Mouse (Mus musculus): ENCODE measurements around the gene Rab3d. TPM values are rescaled to one million over a fixed set of nuclear protein-coding genes. Genes with fewer than 3 reads are reported as not detected.
A peak's percentile ranks its signal among the peaks of the same experiment; 100 is the strongest.
"Not testable (repeated sequence)": the region's sequence is repeated elsewhere in the genome, so short reads cannot be mapped to it uniquely, and the experiment has no call there.

Rab3d gene
- polyA plus RNA-seq, 1 experiment from 2014 or later = 7.5 TPM

DNA sequence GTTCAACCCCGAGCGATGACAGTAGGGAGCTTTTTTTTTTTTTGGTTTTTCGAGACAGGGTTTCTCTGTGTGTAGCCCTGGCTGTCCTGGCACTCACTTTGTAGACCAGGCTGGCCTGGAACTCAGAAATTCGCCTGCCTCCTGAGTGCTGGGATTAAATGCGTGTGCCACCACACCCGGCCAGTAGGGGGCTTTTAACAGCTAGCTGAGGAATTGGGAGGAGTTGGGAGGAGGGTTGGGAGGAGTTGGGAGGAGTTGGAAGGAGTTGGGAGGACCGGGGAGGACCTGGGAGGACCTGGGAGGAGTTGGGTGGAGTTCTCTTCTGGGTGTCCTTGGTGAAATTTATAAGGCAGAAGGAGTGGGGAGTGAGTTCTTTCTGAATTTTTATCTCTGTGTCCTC, 48.7 kb downstream of the Rab3d start:
- H3K9me3 ChIP-seq (ENCODE audit: control insufficient read depth, low read length); H3K27ac ChIP-seq (ENCODE audit: low read depth, low read length); H3K36me3 ChIP-seq (ENCODE audit: control insufficient read depth, insufficient read depth, low read length); H3K9ac ChIP-seq (ENCODE audit: low read length); H3K4me2 ChIP-seq (ENCODE audit: low read depth, low read length, severe bottlenecking); H3K4me1 ChIP-seq (replicated peaks; ENCODE audit: control insufficient read depth, insufficient read depth, low read length); H3K27me3 ChIP-seq (ENCODE audit: control insufficient read depth, insufficient read depth, low read length); ATAC-seq (replicated peaks; ENCODE audit: low FRiP score); H3K4me3 ChIP-seq (ENCODE audit: low read depth, low read length): not testable (repeated sequence)
- DNase-seq (ENCODE audit: low spot score) = peak; percentile 67
- WGBS = 56% methylated on average over 7 of the region's 7 CpGs

DNA sequence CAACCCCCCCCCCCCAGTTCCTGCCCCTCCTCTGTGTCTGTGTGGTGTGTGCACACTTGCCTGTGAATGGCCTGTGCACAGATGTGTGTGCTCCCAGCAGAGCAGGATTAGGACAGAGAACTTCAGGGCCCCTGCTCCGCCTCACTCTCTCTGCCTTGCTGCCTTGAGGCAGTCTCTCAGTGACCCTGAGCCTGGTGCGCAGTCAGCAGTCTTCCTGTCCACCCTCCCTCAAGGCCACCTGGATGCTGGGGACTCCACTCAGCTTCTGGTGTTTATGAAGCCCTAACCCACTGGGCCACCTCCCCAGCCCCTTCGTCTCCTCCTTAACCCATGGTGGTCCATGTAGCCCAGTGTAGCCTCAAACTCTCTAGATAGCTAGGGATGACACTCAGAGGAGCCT, 50.3 kb downstream of the Rab3d start:
- Histone ChIP-seq H3K9me3 (ENCODE audit: control insufficient read depth, low read length) (no peaks in the 10 kb centered on the region), H3K27me3 (ENCODE audit: control insufficient read depth, insufficient read depth, low read length) (no peaks in the 10 kb centered on the region), H3K4me1 (replicated peaks; ENCODE audit: control insufficient read depth, insufficient read depth, low read length) (no peaks in the 10 kb centered on the region), H3K4me2 (ENCODE audit: low read depth, low read length, severe bottlenecking) (no peak overlapping the region), H3K9ac (ENCODE audit: low read length) (no peak overlapping the region), H3K4me3 (ENCODE audit: low read depth, low read length) (no peak overlapping the region), H3K36me3 (ENCODE audit: control insufficient read depth, insufficient read depth, low read length) (no peaks in the 10 kb centered on the region), H3K27ac (ENCODE audit: low read depth, low read length) (no peak overlapping the region)
- ATAC-seq (replicated peaks; ENCODE audit: low FRiP score) (no peak), DNase-seq (ENCODE audit: low spot score) (no peak)
- WGBS = 79% methylated on average over 3 of the region's 3 CpGs

- no peak for DNase-seq (ENCODE audit: low spot score)
- Histone ChIP-seq H3K36me3 (ENCODE audit: control insufficient read depth, insufficient read depth, low read length) (no peaks in the 10 kb centered on the region), H3K4me2 (ENCODE audit: low read depth, low read length, severe bottlenecking) (no peak overlapping the region), H3K9ac (ENCODE audit: low read length) (no peak overlapping the region), H3K4me3 (ENCODE audit: low read depth, low read length) (no peak overlapping the region), H3K27ac (ENCODE audit: low read depth, low read length) (no peak overlapping the region), H3K27me3 (ENCODE audit: control insufficient read depth, insufficient read depth, low read length) (no peaks in the 10 kb centered on the region), H3K9me3 (ENCODE audit: control insufficient read depth, low read length) (no peaks in the 10 kb centered on the region; the same call in 1 of the 2 replicates), H3K4me1 (replicated peaks; ENCODE audit: control insufficient read depth, insufficient read depth, low read length) (no peaks in the 10 kb centered on the region)
- ATAC-seq (replicated peaks; ENCODE audit: low FRiP score) = no peak
- 63% methylated on average over 2 of the region's 2 CpGs for WGBS
Observed at GRCm38 (mm10) chr9:21866641-21867040, 51.4 kb downstream of the Rab3d start.

GRCm38 (mm10) chr9:21865673-21866398, 52.2 kb downstream of the Rab3d start:
- no peak for DNase-seq (ENCODE audit: low spot score)
- no peaks in the 10 kb centered on the region for H3K4me1 ChIP-seq (replicated peaks; ENCODE audit: control insufficient read depth, insufficient read depth, low read length)
- no peak overlapping the region for H3K4me3 ChIP-seq (ENCODE audit: low read depth, low read length)
- 73% methylated on average over 5 of the region's 5 CpGs for WGBS
- no peaks in the 10 kb centered on the region for H3K27me3 ChIP-seq (ENCODE audit: control insufficient read depth, insufficient read depth, low read length)
- H3K27ac ChIP-seq (ENCODE audit: low read depth, low read length) = peak overlapping the region; percentile 15; the same call in 1 of the 2 replicates
- no peaks in the 10 kb centered on the region; the same call in 1 of the 2 replicates for H3K9me3 ChIP-seq (ENCODE audit: control insufficient read depth, low read length)
- H3K36me3 ChIP-seq (ENCODE audit: control insufficient read depth, insufficient read depth, low read length) = no peaks in the 10 kb centered on the region
- H3K4me2 ChIP-seq (ENCODE audit: low read depth, low read length, severe bottlenecking) = no peak overlapping the region
- no peak for ATAC-seq (replicated peaks; ENCODE audit: low FRiP score)
- no peak overlapping the region for H3K9ac ChIP-seq (ENCODE audit: low read length)

GRCm38 (mm10) chr9:21862181-21862580, 55.8 kb downstream of the Rab3d start:
- no peaks in the 10 kb centered on the region for H3K36me3 ChIP-seq (ENCODE audit: control insufficient read depth, insufficient read depth, low read length)
- ATAC-seq (replicated peaks; ENCODE audit: low FRiP score) = no peak
- H3K4me2 ChIP-seq (ENCODE audit: low read depth, low read length, severe bottlenecking) = no peak overlapping the region
- no peak overlapping the region for H3K4me3 ChIP-seq (ENCODE audit: low read depth, low read length)
- WGBS = 84% methylated on average over 1 of the region's 1 CpGs
- no peak overlapping the region for H3K27ac ChIP-seq (ENCODE audit: low read depth, low read length)
- no peaks in the 10 kb centered on the region; the same call in 1 of the 2 replicates for H3K9me3 ChIP-seq (ENCODE audit: control insufficient read depth, low read length)
- no peak for DNase-seq (ENCODE audit: low spot score)
- no peaks in the 10 kb centered on the region for H3K4me1 ChIP-seq (replicated peaks; ENCODE audit: control insufficient read depth, insufficient read depth, low read length)
- no peaks in the 10 kb centered on the region for H3K27me3 ChIP-seq (ENCODE audit: control insufficient read depth, insufficient read depth, low read length)
- H3K9ac ChIP-seq (ENCODE audit: low read length) = no peak overlapping the region

- H3K36me3 ChIP-seq (ENCODE audit: control insufficient read depth, insufficient read depth, low read length); H3K9me3 ChIP-seq (ENCODE audit: control insufficient read depth, low read length); ATAC-seq (replicated peaks; ENCODE audit: low FRiP score); H3K27me3 ChIP-seq (ENCODE audit: control insufficient read depth, insufficient read depth, low read length); H3K4me2 ChIP-seq (ENCODE audit: low read depth, low read length, severe bottlenecking); H3K4me1 ChIP-seq (replicated peaks; ENCODE audit: control insufficient read depth, insufficient read depth, low read length); DNase-seq (ENCODE audit: low spot score); H3K4me3 ChIP-seq (ENCODE audit: low read depth, low read length); H3K9ac ChIP-seq (ENCODE audit: low read length); H3K27ac ChIP-seq (ENCODE audit: low read depth, low read length): not testable (repeated sequence)
- WGBS = 76% methylated on average over 6 of the region's 6 CpGs
Observed at GRCm38 (mm10) chr9:21860349-21860748, 57.6 kb downstream of the Rab3d start.

DNA sequence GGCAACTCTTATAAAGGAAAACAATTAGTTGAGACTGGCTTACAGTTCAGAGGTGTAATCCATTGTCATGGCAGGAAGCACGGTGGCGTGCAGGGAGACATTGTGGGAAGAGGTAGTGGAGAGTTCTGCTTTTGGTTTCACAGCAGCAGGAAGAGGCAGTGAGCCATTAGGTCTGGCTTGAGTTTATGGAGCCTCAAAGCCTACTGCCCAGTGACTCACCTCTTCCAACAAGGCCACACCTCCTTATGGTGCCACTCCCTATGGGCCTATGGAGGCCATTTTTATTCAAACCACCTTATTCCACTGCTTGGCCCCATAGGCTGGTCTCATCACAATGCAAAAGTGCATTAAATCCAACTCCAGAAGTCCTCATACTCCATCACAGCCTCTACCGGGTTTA, 58.4 kb downstream of the Rab3d start:
- no peaks in the 10 kb centered on the region; the same call in 1 of the 2 replicates for H3K9me3 ChIP-seq (ENCODE audit: control insufficient read depth, low read length)
- H3K27me3 ChIP-seq (ENCODE audit: control insufficient read depth, insufficient read depth, low read length) = no peaks in the 10 kb centered on the region
- 85% methylated on average over 3 of the region's 3 CpGs for WGBS
- no peak for ATAC-seq (replicated peaks; ENCODE audit: low FRiP score)
- H3K4me3 ChIP-seq (ENCODE audit: low read depth, low read length) = no peak overlapping the region
- H3K4me2 ChIP-seq (ENCODE audit: low read depth, low read length, severe bottlenecking) = no peak overlapping the region
- no peak for DNase-seq (ENCODE audit: low spot score)
- no peak overlapping the region for H3K27ac ChIP-seq (ENCODE audit: low read depth, low read length)
- no peak overlapping the region for H3K9ac ChIP-seq (ENCODE audit: low read length)
- no peaks in the 10 kb centered on the region for H3K36me3 ChIP-seq (ENCODE audit: control insufficient read depth, insufficient read depth, low read length)
- H3K4me1 ChIP-seq (replicated peaks; ENCODE audit: control insufficient read depth, insufficient read depth, low read length) = no peaks in the 10 kb centered on the region

GRCm38 (mm10) chr9:21858084-21858483, 59.9 kb downstream of the Rab3d start:
- Histone ChIP-seq H3K9me3 (ENCODE audit: control insufficient read depth, low read length) (no peaks in the 10 kb centered on the region; the same call in 1 of the 2 replicates), H3K4me2 (ENCODE audit: low read depth, low read length, severe bottlenecking) (no peak overlapping the region), H3K27ac (ENCODE audit: low read depth, low read length) (no peak overlapping the region), H3K4me1 (replicated peaks; ENCODE audit: control insufficient read depth, insufficient read depth, low read length) (no peaks in the 10 kb centered on the region), H3K9ac (ENCODE audit: low read length) (no peak overlapping the region), H3K36me3 (ENCODE audit: control insufficient read depth, insufficient read depth, low read length) (no peaks in the 10 kb centered on the region), H3K4me3 (ENCODE audit: low read depth, low read length) (no peak overlapping the region), H3K27me3 (ENCODE audit: control insufficient read depth, insufficient read depth, low read length) (no peaks in the 10 kb centered on the region)
- WGBS = 74% methylated on average over 6 of the region's 6 CpGs
- DNase-seq (ENCODE audit: low spot score) (no peak), ATAC-seq (replicated peaks; ENCODE audit: low FRiP score) (no peak)

GRCm38 (mm10) chr9:21857501-21857900, 60.5 kb downstream of the Rab3d start:
- H3K27ac ChIP-seq (ENCODE audit: low read depth, low read length) = no peak overlapping the region

More at GRCm38 (mm10) chr9:21857501-21857900, 60.5 kb downstream of the Rab3d start:
- WGBS = 94% methylated on average over 2 of the region's 2 CpGs
- H3K4me1 ChIP-seq (replicated peaks; ENCODE audit: control insufficient read depth, insufficient read depth, low read length) = no peaks in the 10 kb centered on the region
- H3K27me3 ChIP-seq (ENCODE audit: control insufficient read depth, insufficient read depth, low read length) = no peaks in the 10 kb centered on the region
- H3K9me3 ChIP-seq (ENCODE audit: control insufficient read depth, low read length) = no peaks in the 10 kb centered on the region; the same call in 1 of the 2 replicates
- DNase-seq (ENCODE audit: low spot score) = no peak
- no peaks in the 10 kb centered on the region for H3K36me3 ChIP-seq (ENCODE audit: control insufficient read depth, insufficient read depth, low read length)
- no peak for ATAC-seq (replicated peaks; ENCODE audit: low FRiP score)
- H3K4me3 ChIP-seq (ENCODE audit: low read depth, low read length) = no peak overlapping the region
- H3K4me2 ChIP-seq (ENCODE audit: low read depth, low read length, severe bottlenecking) = no peak overlapping the region
- no peak overlapping the region for H3K9ac ChIP-seq (ENCODE audit: low read length)

Measured in forebrain, embryonic 11.5 days (tissue).